Mouse (Mus musculus) bone marrow macrophage, adult 2 months (primary cell): ENCODE measurements around the gene Ralgps1.

Source experiments
- CTCF ChIP-seq: IDR thresholded peaks from 2 replicates; pipeline ENCODE4 v1.5.1; 2012; ENCODE audit warnings: low read depth, mild to moderate bottlenecking, low read length, moderate library complexity
- POLR2A ChIP-seq: IDR thresholded peaks from 2 replicates; pipeline ENCODE4 v1.6.1; 2012; ENCODE audit warnings: mild to moderate bottlenecking, low read depth, low read length, borderline replicate concordance

DNA sequence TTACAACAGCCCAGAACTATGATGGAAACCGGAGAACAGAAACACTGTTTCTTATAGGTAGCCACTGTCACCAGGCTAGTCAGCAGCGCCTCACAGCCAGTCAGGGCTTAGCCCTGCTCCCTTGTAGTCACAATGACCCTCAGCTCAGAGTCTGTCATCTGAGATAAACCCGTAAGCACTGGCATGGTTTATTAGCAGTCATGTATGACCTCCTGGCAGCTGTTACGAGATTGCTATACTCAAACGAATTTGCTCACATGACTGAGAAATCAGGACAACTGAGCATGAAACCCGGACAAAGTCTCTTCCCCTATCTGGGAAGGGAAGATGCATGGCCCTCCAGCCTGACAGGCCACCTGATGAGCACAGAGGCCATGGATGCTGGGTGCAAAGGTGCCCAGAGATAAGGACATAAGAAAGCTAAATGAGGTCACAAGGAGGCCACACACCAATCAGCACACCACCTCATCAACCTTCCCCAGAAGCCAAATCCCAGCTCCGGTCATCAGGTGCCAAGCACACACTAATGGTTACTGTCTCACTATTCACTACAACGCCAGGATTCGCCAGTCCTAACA is 10.1 kb downstream of the Ralgps1 start:
- TF ChIP-seq POLR2A (no peak), CTCF (no peak)
